Mouse (Mus musculus): ENCODE results near the gene Plekha7.

DNA sequence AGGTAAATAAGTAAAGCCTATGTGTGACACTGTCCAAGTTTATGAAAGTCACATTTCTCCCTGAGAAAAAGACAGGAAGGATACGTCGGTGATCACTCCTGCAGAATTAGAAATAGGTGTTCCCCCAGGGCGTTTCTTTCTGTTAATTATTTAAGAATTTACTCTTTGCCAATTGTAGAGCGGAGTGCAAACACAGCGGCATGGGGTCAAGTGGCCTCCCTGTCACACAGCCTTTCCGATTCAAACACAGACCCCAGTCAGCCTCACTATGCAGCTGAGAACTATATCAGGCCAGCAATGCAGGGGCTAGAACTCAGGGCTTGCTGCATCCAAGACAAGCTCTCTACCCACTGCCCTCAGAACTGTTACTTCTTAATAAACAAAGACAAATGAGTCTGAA, 35.1 kb downstream of the Plekha7 start:
- TF ChIP-seq GATA1 (IDR thresholded peaks at IDR 0.05; ENCODE audit: borderline replicate concordance, low read length) (no peak), FLI1 (IDR thresholded peaks at IDR 0.05; ENCODE audit: low read length) (no peak)
